Mouse (Mus musculus): ENCODE measurements around the gene Gm17018. TPM values are rescaled to one million over a fixed set of nuclear protein-coding genes. Genes with fewer than 3 reads are reported as not detected.

Gm17018 gene
- 10 to 100 TPM; 41.9 to 48.9 TPM for polyA plus RNA-seq (2017; shearing (Covaris generic))

GRCm38 (mm10) chr19:45560153-45560890, at the start of gene Gm17018, which contains the start of gene Poll:
Gene Gm17018 (plus strand): TSS chr19:45560615.
Gene Poll (minus strand): TSS chr19:45560531.

Other genes starting within 250 kb of the Gm17018 start
- 10 to 100 TPM; 22.5 to 28.6 TPM for gene Btrc, start 196.9 kb upstream of the Gm17018 start, polyA plus RNA-seq (2017; shearing (Covaris generic))
- 10 to 100 TPM; 10.2 to 10.8 TPM for gene Poll, start 84 bp upstream of the Gm17018 start, polyA plus RNA-seq (2017; shearing (Covaris generic))
- gene Fbxw4, start 99.7 kb downstream of the Gm17018 start, polyA plus RNA-seq (2017; shearing (Covaris generic)), result 10 to 100 TPM; 22.4 to 22.6 TPM
- not detected for gene Fgf8, start 182.3 kb downstream of the Gm17018 start, polyA plus RNA-seq (2017; shearing (Covaris generic))
- gene Npm3, start 189.0 kb downstream of the Gm17018 start, polyA plus RNA-seq (2017; shearing (Covaris generic)), result 10 to 100 TPM; 39.7 to 65.6 TPM
- gene Mgea5, start 223.2 kb downstream of the Gm17018 start, polyA plus RNA-seq (2017; shearing (Covaris generic)), result 100 to 1,000 TPM; 142 to 186 TPM